Mouse (Mus musculus) frontal cortex, postnatal 14 days (tissue): Measurements from ENCODE around the gene Gemin7.
A peak's percentile ranks its signal among the peaks of the same experiment; 100 is the strongest.

Source experiments
- DNase-seq, 2 experiments: peaks; one replicate each; pipeline ENCODE4 v3.0.0; 2022; ENCODE audit warnings: low spot score in 2 of 2

The Gemin7 gene

GRCm38 (mm10) chr7:19577877-19578414 is 551 bp upstream of the Gemin7 start:
- no peak for DNase-seq

- no peak for DNase-seq
Measured at GRCm38 (mm10) chr7:19575559-19575958, 1.8 kb downstream of the Gemin7 start.

- DNase-seq = no peak
Measured at GRCm38 (mm10) chr7:19573776-19574140, 3.6 kb downstream of the Gemin7 start.

GRCm38 (mm10) chr7:19572926-19573775 is 4.2 kb downstream of the Gemin7 start:
- peak; percentile 52 to 59 for DNase-seq

- no peak for DNase-seq
Measured at GRCm38 (mm10) chr7:19569647-19570046, 7.7 kb downstream of the Gemin7 start.

GRCm38 (mm10) chr7:19567426-19567825 is 10.0 kb downstream of the Gemin7 start:
- DNase-seq = no peak

- DNase-seq = no peak
Measured at GRCm38 (mm10) chr7:19565803-19566202, 11.6 kb downstream of the Gemin7 start.

GRCm38 (mm10) chr7:19564455-19564854 is 12.9 kb downstream of the Gemin7 start:
- no peak for DNase-seq

- DNase-seq = no peak
Measured at GRCm38 (mm10) chr7:19563884-19564283, 13.5 kb downstream of the Gemin7 start.

- no peak for DNase-seq
Measured at GRCm38 (mm10) chr7:19562643-19563410, 14.6 kb downstream of the Gemin7 start, which contains the start of gene Ppp1r37. Gene Ppp1r37 (minus strand): TSS chr7:19563076.

- DNase-seq = peak; percentile 81
Measured at GRCm38 (mm10) chr7:19561765-19562642, 15.4 kb downstream of the Gemin7 start.

- DNase-seq = no peak
Measured at GRCm38 (mm10) chr7:19561431-19561764, 16.0 kb downstream of the Gemin7 start.

- DNase-seq = no peak
Measured at GRCm38 (mm10) chr7:19560491-19561260, 16.7 kb downstream of the Gemin7 start.

GRCm38 (mm10) chr7:19558965-19559364 is 18.4 kb downstream of the Gemin7 start:
- DNase-seq = no peak

GRCm38 (mm10) chr7:19557982-19558900 is 19.2 kb downstream of the Gemin7 start:
- no peak for DNase-seq

- no peak for DNase-seq
Measured at GRCm38 (mm10) chr7:19557086-19557485, 20.3 kb downstream of the Gemin7 start.

- peak in 1 of 2 experiments; percentile 53 for DNase-seq
Measured at GRCm38 (mm10) chr7:19554168-19554567, 23.2 kb downstream of the Gemin7 start.

GRCm38 (mm10) chr7:19552443-19552842 is 25.0 kb downstream of the Gemin7 start:
- DNase-seq = no peak

GRCm38 (mm10) chr7:19551634-19552033 is 25.8 kb downstream of the Gemin7 start:
- no peak for DNase-seq

GRCm38 (mm10) chr7:19549394-19549793 is 28.0 kb downstream of the Gemin7 start:
- DNase-seq = no peak
